Mouse (Mus musculus) heart, adult 9 months (tissue): ENCODE measurements around the gene Zbtb43.

Source experiments
- DNase-seq, 2 experiments: peaks; one replicate each; pipeline ENCODE4 v3.0.0; 2022; ENCODE audit warnings: low spot score in 2 of 2

The Zbtb43 gene

DNA sequence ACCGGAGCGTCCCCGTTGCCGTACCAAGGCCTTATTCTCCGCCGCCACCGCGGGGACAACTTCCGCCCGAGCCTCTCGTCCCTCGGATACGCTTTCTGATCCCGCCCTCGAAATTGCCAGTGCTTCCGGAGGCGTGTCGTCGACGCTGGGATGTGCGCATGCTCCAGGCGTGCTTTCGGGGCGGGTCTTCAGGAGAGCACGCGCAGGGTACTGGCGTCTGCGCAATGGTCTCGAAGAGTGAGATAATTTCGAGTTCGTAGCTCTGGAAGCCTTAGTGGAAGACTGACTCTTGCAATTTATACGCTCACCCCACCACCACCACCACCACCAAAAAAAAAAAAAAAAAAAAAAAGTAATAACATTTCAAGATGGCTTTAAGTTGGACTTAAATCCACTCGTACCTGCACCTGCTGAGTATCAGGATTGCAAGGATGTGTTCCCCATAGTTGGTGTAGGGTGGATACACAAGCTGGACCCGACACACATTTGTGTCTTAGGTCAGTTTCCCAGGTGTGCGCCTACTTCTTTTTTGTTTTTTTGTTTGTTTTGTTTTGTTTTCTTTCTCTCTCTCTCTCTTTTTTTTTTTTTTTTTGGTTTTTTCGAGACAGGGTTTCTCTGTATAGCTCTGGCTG lies at the start of gene Zbtb43:
Gene Zbtb43 (minus strand): TSS at position 94 of the 632 bp plus-strand sequence.
- peak; percentile 92 to 96 for DNase-seq

DNA sequence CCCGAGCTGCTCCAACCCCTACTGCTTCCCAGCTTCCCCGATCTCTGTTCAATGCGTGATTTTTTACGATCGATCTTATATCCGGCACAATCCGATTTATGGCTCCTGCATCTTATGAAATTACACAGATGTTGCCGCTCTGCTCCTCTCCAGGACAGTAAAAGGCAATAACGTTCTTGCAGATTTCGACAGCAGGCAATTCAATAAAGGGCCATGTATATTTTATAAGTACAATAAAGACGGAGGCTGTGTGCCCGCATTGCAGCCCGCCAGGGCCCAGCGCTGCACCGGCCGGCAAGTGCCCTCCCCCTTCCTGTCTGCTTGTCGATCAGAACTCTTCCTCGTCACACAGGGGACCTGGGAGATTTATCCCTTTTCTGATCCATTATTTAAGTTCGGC lies 47.5 kb upstream of the Zbtb43 start:
- no peak for DNase-seq

GRCm38 (mm10) chr2:33515431-33515830 lies 47.1 kb upstream of the Zbtb43 start:
- DNase-seq, result no peak

DNA sequence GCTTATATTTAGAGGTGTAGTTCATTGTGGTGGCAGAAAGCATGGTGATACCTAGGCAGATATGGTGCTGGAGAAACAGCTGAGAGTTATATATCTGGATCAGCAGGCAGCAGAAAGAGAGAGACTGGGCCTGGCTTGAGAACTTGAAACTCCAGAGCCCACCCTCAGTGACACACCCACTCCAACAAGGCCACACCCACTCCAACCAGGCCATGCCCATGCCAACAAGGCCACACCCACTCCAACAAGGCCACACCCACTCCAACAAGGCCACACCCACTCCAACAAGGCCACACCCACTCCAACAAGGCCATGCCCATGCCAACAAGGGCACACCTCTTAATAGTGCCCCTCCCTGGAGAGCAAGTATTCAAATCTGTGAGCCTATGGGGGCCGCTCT lies 42.4 kb upstream of the Zbtb43 start:
- DNase-seq, result no peak

GRCm38 (mm10) chr2:33502602-33503001 lies 34.2 kb upstream of the Zbtb43 start:
- no peak for DNase-seq

- DNase-seq, result no peak
These were observed 29.9 kb upstream of the Zbtb43 start for GRCm38 (mm10) chr2:33498280-33498679.

DNA sequence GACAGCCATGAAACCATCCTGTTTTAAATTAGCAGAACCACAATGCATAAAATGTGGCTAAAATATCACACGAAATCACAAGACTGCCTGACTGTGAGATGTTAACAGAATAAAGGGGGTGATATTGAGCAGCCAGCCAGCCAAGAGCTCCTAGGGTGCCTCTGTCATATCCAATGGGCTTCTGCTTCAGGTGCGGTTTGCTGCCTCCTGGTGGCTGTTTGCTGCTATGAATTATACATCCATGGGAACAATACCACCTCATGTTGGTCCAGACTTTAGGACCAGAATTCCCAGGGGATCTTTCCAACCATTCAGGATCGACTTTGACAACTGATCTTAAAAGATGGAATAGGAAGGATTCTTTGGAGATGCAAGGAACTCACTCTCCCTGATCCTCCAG lies 27.3 kb upstream of the Zbtb43 start:
- no peak for DNase-seq

DNA sequence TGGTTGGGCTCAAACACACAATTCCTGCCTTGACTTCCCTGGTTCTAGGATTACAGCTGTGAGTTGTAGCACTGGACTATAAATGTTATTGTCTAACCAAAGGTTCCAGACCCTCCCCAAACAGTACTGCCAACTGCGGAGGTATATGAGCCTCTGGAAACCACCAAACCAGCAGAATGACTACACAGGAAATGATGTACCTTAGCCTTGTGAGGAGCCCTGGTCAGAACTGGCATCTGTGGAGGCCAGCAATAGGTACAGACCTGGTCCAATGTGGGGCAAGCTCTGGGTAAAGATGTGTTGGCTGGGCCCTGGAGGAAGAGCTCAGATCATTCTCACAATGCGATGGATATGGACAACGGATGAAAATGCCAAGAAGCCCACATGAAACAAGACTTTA lies 23.7 kb upstream of the Zbtb43 start:
- DNase-seq, result no peak

DNA sequence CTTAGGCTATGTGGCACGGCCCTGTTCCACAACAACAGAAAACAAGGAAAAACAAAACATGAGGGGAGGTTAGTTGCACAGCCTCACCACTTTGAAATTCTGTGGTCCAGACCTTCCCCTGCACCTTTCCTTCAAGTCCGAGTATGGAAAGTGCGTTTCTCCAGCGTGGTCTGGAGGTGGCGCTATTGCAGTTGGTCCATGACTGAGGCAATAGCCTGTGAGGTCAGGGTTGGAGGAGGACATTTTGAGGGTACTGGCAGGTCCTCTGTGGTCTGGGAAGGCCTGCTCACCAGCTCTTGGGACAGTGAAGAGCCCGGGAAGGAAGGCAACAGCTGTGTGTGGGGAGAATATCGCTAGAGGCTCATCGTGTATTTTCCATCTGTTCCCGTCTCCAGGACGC lies 21.2 kb upstream of the Zbtb43 start:
- DNase-seq, result no peak

DNA sequence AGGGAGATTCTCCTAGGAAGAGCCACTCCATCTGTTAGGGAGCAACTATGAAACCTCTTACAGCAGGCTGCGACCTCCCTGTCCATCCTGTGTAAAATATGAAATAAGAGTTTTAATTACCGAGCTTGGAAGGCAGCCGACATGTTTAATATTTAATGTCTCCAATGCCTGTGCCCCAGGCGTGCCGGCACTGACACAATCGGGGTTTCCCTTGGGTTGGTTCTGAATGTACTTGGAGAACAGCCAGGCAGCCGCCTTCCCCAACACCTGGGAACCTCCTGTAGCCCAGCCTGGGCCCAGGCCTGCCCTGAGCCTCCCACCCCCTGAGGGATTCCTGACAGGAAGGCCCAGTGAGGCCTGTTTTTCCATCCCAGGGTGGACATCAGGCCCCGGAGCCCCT lies 19.0 kb upstream of the Zbtb43 start:
- no peak for DNase-seq

DNA sequence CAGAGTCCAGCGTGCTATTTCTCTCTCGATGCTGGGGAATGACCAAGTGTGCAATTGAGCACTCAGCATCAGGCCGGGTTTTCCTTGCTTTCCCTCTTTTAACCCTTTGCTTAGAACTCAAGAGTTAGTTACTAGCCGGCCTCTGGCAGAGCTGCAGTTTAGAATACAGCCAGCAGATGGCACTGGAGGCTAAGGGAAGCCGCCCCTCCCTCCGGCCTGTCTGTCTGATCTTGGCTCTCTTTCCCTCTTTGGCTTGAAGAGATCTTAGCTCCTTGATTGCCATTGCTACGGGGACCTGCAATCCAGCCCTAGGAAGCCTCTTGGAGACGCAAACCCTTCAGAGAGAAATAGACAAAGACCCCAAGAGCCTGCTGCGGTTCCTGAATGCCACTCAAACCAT lies 18.5 kb upstream of the Zbtb43 start:
- peak; percentile 14 to 46 for DNase-seq

DNA sequence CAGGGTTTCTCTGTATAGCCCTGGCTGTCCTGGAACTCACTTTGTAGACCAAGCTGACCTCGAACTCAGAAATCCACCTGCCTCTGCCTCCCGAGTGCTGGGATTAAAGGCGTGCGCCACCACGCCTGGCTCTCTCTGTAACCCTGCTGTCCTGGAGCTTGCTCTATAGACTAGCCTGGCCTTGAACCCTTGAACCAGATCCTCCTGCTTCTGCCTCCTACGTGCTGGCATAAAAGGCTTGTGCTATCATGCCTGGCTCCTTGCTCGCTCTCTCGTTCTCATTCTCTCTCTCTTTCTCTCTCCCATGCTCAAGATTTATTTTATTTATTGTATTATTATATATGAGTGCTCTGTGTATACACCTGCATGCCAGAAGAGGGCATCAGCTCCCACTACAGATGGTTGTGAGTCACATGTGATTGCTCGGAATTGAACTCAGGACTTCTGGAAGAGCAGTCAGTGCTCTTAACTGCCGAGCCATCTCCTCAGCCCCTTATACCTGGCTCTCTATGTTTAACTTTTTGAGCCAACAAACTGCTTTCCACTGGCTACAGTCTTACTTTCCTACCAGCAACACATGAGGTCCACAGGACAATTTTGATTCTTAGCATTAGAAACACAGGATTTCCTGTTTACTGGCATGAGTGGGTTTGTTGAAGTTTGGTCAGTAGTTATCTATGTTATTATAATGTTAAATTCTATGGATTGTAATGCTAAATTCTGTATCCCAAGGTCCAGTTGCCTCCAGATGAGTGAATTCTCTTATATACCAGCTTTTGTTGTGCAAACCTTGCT lies 9.8 kb upstream of the Zbtb43 start:
- no peak for DNase-seq

GRCm38 (mm10) chr2:33475961-33476360 lies 7.6 kb upstream of the Zbtb43 start:
- no peak for DNase-seq

DNA sequence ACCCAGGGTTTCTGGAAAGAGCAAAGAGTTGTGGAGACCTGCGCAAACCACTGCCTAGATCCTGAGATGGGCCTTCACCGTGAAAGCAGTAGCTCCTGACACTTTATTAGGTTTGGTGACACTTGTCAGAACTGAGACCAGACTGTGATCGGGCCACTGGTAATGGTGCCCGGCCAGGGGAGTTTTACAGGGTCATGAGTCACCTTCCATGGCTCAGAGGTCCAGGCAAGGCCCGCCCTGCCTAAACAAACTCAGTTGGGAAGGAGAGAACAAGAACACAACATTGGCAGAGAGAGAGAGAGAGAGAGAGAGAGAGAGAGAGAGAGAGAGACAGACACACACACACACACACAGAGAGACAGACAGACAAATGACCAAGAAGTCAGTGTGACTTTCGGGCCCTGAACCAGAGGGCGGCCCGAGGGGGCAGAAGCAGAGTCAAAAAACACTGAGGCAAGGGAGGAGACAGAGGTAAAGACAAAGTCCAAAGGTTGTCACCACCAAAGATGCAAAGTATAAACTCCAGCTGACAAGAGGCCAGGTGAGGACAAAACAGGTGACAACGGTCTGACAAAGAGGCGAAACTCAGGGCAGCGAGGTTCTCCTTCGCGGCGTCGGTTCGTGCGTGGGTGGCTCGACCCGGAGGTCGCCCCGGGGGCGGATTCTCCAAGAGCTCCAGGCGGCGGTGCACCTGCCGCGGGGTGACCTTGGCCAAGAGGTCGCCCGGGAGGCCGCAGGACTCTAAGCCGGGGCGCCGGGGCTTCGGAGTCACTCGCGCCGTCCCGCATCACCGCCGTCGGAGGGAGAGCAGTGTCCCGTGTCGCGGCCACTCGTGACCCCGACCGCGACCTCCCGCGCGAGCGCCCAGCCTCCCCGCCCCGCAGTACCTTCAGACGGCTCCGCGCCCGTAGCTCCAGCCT lies 553 bp downstream of the Zbtb43 start:
- DNase-seq, result peak in 1 of 2 experiments; percentile 5

DNA sequence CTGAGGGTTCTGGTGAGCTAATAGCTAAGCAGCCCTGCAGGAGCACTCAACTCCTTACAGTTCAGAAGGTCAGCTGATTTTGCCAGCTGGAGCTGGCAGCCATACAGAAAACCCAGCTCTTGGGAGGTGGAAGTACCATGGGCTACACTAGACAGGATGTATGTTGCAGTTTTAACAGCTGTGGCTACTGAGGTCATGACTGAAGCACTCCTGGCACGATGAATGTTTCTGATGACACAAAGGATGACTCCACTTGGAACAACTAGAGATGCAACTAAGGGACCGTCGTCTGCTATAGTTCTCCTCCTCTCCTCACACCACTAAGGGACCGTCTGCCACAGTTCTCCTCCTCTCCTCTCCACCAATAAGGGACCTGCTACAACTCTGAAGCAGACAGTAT lies 2.4 kb downstream of the Zbtb43 start:
- DNase-seq, result peak; percentile 15 to 42

DNA sequence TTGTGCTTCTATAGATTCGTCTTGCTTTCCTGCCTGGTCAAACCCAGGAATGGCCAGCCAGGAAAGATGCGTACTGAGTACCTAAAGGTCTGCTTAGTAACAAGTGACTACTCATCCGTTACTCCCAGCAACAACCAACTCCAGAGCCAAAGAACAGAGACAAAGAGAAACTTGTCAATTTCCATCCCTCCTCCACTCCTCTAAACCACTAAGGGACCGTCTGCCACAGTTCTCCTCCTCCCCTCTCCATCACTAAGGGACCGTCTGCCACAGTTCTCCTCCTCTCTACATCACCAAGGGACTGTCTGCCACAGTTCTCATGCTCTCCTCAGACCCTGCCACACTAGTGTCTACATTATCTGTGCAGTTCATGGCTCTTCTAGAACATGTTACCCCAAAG lies 3.1 kb downstream of the Zbtb43 start:
- DNase-seq, result no peak

GRCm38 (mm10) chr2:33462066-33462465 lies 6.3 kb downstream of the Zbtb43 start:
- DNase-seq, result no peak

GRCm38 (mm10) chr2:33461066-33461465 lies 7.3 kb downstream of the Zbtb43 start:
- no peak for DNase-seq

- no peak for DNase-seq
These were observed 8.7 kb downstream of the Zbtb43 start for GRCm38 (mm10) chr2:33459660-33460059.

DNA sequence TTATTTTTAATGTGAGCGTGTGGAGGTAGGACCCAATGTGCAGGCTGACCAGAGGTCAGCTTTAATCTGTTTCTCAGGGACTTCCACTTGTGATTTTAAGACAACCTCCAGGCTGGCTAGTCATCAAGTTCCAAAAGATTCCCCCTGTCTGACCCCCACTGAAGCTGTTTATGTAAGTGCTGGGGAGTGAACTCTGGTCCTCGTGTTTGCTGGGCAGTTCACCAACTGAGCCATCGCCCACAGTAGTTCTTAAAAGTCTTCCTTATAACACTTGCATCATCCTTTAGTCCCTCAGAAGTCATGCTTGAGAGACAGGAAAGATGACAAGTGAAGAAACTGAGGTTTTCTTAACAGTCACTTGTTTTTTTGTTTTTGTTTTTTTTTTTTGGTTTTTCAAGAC lies 11.7 kb downstream of the Zbtb43 start:
- no peak for DNase-seq

- no peak for DNase-seq
These were observed 12.1 kb downstream of the Zbtb43 start for GRCm38 (mm10) chr2:33456242-33456641.

- no peak for DNase-seq
These were observed 13.0 kb downstream of the Zbtb43 start for GRCm38 (mm10) chr2:33455350-33455749.
